Mouse (Mus musculus): ENCODE measurements around the gene Nadsyn1. TPM values are rescaled to one million over a fixed set of nuclear protein-coding genes. Genes with fewer than 3 reads are reported as not detected.
A peak's percentile ranks its signal among the peaks of the same experiment; 100 is the strongest.

Gene Nadsyn1
- total RNA-seq (2022) = 10 to 100 TPM in 1 of 4 experiments, 1 to 10 TPM in 3; 6.7 to 12.4 (median 7.3) TPM

DNA sequence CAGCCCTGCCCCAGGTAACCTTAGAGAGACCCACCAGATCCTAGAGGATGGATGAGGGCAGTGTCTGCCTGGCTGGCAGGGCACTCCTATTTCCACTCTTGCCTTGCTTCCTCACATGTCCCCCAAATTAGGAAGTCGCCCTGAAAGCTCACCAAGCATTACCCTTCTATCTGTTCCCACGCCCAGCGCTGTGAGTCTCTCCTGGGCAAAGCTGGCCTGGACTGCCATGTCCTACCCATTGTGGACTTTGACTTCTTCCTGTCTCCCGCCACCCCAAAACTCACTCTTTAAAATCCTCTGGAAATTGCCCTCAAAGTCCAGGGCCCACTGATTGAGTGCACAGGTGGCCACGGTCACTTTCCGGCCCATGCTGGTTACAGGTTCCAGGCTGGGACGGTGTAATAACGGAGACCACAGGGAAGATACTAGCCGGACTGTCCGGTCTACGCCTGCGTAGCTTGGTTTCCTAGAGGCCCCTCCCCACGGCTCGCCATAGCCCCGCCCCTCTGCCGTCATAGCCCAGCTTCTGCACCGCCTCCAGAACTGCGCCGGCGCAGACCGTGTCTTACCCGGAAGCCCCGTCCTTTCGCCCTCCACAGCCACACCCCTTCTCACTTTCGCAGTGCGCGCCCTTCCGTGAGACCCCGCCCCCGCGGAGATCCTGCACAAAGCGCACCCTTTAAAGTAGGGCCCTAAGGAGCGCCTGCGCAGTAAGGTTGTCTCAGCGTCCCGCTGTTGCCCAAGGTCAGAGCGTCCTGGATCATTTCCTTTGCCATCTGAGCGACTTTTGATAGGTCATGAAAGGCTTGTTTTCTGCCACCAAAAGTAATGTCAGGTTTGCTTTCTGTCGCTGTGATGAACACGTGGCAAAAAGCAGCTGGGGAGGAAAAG is at the start of gene Nadsyn1, which contains the start of gene Dhcr7:
Gene Nadsyn1, minus strand, starts transcription at position 475 of the 891 bp plus-strand sequence.
Gene Dhcr7, plus strand, starts transcription at position 771 of the 891 bp plus-strand sequence.
- peak; percentile 98 to 99 for DNase-seq (ENCODE audit: low spot score in 2 of 2)

DNA sequence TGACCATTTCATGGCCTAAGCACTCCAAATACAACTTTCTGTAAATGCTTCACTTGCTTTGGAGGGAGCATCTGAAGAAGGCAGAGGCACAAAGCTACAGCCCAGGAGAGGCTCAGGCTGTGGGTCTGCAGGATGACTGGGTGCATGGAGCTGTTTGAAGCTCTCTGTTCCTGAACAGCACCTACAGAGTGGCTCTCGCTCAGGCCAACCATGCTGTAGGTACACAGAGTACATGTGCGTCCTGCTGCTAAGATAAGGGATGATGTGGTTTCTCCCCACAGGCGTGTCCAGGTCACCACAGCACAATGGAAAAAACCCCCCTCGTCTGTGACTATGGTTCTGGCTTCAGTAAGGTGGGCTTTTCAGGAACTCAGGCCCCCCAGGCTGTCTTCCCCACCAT is 46.2 kb upstream of the Nadsyn1 start:
- no peak for DNase-seq (ENCODE audit: low spot score in 2 of 2)

DNA sequence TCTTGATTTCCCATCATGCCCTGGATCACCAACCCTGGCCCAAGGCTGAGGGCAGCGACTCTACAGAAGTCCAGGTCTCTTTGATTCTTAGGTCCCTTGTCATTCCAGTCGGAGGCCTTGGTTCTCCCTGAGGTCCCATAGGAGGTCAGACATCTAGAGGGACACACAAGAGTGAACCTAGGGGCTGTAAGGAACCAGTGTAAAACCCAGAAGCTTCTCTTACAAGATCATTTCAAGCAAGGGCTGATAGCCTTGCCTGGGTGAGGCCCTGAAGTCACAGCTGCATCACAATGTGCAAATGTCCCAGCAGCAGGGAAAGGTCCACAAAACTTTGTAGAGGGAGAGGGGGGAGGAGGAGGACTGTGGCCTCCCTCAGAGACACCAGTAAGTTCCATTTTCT is 43.9 kb upstream of the Nadsyn1 start, which contains the start of gene Gm498:
Gene Gm498, plus strand, starts transcription at position 301 of the 400 bp plus-strand sequence.
- no peak for DNase-seq (ENCODE audit: low spot score in 2 of 2)

DNA sequence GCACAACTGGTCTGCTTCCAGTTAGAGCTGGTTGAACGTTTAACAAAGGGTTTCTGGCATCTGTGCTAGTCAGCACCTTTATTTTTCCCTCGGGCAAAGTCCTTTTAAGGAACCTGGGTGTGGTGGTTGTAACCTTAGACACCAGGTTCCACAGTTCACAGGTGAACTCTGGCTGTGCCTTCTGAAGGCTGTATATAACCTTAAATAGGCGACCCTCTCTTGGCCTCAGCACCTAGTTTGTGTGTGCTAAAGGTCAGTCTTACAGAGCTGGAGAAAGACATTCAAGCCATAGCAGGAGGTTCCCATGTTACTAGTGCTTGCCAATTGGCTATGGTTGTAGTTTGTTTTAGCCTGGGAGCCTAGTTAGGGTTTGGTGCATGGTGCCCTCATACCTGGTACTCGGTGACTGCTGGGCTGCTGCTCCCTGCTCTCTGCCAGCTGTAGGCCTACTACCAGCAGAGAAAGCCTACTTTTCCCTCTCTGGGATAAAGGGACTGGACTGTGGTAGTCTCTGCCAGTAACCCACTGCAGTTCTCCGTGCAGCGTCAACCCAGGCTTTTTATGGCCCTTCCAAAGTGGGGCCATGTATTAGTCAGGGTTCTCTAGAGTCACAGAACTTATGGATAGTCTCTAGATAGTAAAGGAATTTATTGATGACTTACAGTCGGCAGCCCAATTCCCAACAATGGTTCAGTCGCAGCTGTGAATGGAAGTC is 26.3 kb upstream of the Nadsyn1 start:
- no peak for DNase-seq (ENCODE audit: low spot score in 2 of 2)

DNA sequence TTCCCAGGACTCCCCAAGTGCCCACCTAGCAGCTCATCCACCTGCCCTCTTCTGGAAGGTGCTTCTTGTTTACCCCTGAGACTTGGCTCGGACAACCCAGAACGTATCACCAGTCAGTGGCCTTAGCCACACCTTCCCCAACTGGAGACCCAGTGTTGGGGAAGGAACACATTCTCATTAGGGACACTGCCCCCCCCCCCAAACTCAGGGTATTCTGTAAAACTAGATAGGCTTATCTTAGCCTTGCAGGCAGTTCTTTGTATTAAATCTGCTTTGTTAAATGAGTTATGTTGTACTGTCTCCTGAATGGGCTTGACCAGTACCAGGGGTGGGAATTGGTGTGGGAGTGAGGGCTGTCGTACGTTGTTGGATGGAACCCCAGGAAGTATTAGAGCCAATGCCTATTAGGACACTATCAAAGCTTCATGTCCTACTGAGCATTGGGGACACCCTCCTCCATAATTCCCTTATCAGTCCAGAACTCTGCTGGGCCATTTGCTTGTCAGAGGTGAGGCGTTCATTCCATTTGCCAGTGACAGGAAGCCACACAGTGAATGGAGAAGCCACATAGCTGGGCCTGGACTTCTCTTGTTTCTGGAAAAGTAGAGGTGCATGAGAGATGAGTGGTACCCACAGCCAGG is 25.6 kb upstream of the Nadsyn1 start:
- DNase-seq (ENCODE audit: low spot score in 2 of 2) = no peak

DNA sequence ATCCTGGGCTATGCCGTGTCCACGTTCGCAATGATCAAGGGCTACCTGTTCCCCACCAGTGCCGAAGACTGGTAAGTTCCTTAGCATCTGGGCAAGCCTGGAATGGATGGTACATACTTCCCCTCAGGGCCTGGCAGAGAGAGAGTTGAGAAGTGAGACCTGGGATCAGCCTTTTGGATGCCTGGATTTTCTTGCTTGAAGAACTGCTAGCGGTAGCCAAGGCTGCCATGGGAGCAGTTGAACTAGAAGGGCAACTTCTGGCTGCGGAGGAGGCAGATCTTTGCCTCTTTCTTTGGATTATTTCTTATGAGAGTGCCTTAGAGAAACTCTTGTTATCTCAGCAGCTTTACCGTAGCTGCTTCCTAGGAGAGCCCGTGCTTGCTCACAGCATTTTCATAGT is 18.7 kb upstream of the Nadsyn1 start:
- no peak for DNase-seq (ENCODE audit: low spot score in 2 of 2)

DNA sequence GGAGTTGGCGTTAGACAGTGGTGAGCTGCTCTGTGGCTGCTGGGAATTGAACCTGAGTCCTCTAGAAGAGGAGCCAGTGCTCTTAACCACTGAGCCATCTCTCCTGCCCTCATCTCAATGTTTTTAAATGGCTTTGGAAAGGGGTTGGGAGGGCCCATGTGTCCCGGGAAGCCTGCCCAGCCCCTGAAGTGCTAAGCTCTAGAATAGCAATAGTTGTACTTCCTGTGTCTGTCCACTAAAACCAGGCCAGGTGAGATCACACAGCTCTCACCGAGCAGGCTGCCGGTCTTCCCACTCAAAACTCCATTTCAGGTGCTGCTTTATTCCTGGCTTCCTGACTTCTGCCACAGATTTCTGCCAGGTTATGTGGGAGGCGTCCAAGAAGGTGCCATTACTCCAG is 17.5 kb upstream of the Nadsyn1 start:
- no peak for DNase-seq (ENCODE audit: low spot score in 2 of 2)

DNA sequence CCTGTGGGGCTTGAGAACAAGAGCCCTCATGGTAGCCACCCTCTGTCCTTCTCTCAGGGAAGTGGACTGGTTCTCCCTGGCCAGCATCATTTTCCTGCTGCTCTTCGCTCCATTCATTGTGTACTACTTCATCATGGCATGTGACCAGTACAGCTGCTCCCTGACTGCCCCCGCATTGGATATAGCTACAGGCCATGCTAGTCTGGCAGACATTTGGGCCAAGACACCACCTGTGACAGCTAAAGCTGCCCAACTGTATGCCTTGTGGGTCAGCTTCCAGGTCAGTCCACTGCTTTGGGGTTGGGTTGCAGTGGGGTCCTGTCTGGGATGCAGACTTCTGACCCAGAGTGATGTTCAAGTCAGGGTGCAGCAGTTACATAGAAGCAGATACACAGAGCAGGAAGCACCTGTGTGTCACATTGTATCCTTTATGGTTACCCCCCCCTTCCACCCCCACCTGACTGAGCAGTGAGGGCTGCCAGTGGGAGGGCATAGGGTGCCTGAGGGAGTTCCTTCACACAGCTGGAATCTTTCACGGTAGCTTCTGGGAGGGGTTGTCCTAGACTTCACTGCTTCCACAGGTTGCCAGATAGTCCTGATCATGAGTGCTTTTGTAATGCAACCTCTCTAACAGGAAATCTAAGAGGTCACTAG is 15.2 kb upstream of the Nadsyn1 start:
- no peak for DNase-seq (ENCODE audit: low spot score in 2 of 2)

DNA sequence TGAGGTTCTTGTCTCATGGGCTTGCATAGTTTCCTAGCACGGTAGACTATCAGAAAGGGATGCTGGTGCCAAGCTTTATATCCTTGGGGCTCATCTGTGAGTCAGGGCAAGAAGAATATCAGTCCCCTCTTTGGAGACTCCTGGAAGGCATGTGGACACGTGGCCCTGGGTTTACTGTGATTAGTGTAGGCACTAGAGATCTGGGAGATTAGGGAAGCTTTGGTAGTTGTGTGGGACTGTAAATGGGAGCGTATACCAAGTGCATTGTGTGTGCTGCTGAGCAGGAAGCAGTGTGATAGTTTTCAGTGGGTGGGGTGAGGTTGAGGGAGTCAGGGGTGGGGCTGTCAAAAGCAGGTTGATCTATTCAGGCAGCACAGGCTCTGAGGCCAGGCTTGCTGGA is 12.3 kb upstream of the Nadsyn1 start:
- DNase-seq (ENCODE audit: low spot score in 2 of 2) = no peak

DNA sequence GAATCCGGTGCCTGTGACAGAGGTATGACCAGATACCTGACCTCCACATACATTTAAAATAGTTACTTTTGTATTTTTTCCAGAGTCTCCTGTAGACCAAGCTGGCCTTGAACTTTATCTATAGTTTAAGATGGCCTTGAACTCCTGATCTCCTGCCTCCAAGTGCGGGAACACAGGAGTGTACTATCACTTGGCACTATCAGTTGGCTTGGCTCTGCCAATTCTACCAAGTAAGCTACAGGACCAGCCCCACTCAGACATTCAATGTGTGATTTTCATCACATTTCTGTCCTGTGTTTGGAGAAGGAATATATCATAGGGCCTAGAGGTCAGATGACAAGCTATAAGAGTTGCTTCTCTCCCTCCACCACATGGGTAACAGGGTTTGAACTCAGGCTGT is 11.7 kb upstream of the Nadsyn1 start:
- no peak for DNase-seq (ENCODE audit: low spot score in 2 of 2)

DNA sequence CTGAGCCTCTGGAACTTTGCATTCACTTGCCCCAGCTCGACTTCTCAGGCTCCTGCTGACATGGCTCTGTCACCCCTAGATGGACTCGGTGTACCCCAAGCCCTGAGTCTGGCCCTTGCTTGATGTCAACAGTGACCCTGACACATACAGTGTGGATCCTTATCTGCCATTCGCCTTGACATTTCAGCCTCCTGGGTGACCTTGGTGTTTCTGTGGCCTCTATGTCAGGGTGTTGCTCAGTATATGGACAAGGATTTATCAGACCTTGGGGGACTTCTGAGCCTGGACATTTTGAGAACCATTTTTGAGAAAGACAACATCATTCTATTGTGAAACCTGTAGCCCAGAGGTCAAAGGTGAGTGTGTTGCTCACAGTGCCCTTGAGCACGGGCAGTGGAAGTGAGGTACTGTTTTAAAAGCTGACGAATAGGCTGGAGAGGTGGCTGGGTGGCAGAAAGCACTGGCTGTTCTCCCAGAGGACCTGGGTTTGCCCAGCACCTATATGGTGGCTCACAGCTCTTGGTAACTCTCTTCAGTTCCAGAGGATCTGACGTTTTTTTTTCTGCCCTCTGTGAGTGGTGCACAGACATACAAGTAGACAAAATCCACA is 11.0 kb upstream of the Nadsyn1 start:
- DNase-seq (ENCODE audit: low spot score in 2 of 2) = no peak

DNA sequence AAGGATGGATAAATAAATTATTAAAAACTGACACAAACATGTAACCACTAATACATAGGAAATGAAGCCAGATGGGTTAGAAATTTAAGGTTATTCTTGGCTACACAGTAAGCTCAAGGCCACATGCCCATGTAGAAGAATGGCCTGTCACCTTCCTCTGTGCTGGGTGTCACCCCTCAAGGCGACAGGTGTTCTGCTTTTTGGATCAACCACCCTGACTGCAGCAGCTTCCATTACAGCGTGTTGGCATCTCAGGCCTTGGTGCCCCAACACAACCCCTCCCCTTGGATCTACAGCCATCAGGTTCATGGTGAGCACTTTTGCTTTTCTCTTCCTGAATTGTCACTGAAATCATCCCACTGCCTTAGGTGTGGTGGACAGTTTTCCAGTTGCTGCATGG is 10.0 kb upstream of the Nadsyn1 start:
- no peak for DNase-seq (ENCODE audit: low spot score in 2 of 2)

DNA sequence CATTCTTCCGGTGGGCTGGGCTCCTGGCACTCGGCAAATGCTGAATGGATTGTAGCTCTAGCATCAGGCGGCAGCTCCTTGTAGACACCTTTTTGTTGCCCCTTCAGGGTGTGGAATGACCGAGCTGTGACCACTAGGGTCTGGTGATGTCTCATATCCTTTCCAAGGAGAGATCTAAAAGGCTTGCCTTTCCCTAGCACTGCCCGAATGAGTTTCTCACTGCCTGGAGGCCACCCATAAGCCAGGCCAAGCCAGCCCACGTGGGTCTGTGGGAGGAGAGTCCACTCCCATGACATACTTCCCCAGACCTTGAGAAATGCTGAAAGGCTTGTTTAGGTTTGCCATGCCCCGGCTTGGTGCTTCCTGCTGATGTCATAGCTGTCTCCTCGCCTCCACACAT is 9.5 kb upstream of the Nadsyn1 start:
- DNase-seq (ENCODE audit: low spot score in 2 of 2) = no peak

DNA sequence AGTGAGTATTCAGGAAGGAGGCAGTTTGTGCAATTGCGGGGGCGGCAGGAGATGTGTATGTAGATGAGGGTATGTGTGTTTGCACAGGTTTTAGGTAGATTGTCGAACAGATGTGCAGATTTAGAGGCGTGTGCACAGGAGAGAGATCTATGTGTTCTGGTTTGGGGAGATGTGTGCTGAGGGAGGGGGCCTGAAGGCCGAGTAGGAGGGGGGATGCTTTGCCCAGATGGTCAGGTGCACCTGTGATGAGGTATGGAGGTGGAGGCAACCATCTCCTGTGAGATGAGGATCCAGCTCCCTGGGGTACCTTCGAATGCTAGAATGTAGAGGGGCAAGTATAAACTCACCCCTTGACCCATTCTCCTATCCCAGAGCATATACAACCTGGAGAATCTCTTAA is 7.8 kb upstream of the Nadsyn1 start:
- DNase-seq (ENCODE audit: low spot score in 2 of 2) = no peak

DNA sequence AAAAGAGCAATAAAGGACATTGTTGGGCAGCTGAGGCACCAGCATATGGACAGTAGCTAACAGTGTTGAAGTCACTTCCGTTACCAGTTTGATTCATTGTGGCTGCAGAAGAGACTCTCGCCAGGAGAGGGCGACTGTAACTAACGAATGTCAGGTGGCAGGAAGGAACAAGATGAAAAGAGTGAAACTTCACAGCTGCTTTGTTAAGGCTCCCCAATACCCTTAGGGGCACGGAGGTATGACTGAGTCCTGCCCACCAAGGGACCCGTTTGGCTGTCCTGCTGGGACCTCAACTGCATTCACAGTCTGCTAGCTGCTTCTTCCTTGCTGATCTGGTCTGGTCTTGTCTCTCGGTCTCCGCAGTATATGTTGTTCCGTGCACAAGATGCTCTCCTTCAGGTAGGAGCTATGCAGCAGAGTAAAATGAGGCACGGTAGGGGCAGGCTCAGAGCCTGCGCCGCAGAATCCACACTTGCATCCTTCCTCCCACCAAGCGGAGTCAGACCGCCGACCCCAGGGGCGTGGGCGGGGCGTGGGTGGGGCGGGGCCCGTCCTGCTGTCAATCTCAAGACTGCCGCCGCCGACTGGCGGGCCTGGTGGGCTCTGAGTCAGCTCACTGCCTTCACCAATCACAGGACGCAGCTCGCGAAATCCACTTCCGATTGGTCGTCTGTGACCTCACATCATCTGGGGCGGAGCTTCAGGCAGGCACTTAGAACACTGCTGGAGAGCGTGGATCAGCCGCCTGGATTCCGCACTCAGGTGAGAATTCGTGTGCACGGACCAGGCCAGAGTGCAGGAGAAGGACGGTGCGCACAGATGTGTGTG is 7.1 kb upstream of the Nadsyn1 start:
- peak; percentile 95 to 96 for DNase-seq (ENCODE audit: low spot score in 2 of 2)

DNA sequence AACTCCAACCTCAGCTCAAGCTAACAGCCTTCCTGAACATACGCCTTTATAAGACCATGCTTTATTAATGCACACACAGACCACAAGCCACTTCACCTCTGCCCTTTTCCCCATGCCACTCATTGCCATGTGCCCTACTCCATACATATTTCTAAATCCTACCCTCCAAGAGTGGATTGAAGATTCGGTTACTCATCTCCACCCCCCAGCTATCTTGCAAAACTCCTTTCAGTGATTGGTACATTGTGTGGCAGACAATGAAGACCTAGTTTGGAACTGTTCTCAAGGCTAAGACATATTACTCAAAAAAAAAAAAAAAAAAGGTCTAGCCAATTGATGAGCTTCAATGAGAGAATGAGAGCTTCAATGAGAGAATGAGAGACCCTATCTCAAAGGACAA is 4.3 kb upstream of the Nadsyn1 start:
- DNase-seq (ENCODE audit: low spot score in 2 of 2) = no peak

DNA sequence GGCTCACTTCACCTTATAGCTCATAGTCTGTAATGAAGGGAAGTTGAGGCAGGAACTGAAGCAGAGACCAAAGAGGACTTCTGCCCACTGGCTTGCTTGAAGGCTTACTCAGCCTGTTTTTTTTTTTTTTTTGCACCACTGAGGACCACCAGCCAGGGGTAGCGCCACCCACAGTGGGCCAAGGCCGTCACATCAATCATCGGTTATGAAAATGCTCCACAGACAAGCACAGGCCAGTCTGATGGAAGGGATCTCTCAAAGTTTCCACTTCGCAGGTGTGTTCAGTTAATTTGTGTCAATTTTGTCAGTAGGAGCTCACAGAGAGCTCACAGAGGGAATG is 587 bp upstream of the Nadsyn1 start:
- DNase-seq (ENCODE audit: low spot score in 2 of 2) = no peak

DNA sequence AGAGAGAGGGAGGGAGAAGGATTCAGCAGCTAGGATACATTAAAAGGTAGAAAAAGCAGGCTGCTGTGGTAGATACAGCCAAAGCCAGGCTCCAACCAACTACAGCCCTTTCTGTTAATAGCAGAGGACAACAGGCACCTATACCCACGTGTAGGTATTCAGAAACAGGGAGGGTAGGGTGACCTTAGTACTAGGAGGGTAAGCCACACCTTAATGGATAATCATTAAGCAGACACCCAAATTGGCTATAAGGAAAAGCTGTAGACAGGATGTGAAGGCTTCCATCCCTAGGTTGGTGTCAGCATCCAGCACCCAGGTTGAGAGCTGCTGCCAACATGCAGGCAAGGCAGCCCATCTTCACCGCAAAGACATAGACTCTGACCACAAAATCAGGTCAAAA is 1.4 kb downstream of the Nadsyn1 start:
- DNase-seq (ENCODE audit: low spot score in 2 of 2) = no peak

DNA sequence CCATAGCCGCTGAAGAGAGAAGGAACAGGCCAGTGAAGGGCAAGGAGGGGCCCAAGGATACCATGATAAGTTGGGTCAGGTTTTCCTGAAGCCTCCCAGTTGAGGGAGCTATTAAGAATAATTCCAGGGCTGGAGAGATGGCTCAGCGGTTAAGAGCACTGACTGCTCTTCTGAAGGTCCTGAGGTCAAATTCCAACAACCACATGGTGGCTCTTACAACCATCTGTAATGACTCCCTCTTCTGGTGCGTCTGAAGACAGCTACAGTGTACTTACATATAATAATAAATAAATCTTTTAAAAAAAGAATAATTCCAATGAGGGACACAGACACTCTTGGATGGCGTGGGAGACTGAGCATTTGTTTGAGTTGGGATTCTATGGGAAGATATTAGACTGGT is 3.4 kb downstream of the Nadsyn1 start:
- DNase-seq (ENCODE audit: low spot score in 2 of 2) = no peak

DNA sequence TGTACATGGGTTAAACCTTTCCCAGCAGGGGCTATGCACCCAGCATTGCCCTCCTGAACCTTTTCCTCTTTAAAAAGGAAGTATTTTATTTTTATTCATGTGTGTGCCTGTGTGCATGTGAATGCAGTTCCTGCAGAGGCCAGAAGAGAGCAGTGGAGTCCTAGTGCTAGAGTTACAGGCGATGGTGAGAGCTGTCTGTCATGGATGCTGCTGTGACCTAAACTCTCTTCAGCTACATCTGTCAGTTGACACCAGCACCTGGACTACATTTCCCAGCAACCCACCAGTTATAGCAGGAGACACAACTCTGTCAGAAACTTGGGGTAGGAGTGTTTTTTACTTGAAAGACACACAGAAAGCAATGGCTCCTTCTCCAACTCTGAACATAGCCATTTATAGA is 13.7 kb downstream of the Nadsyn1 start:
- DNase-seq (ENCODE audit: low spot score in 2 of 2) = no peak
